Mouse (Mus musculus) cerebellum, postnatal 10 days (tissue): ENCODE results near the gene Eif3d.

Experiments used
- DNase-seq, 2 experiments: peaks; one replicate each; pipeline ENCODE4 v3.0.0; 2021; ENCODE audit warnings: mixed read lengths in 2 of 2

Gene Eif3d

GRCm38 (mm10) chr15:77949061-77949460 is 21.6 kb downstream of the Eif3d start:
- DNase-seq = no peak

- no peak for DNase-seq
Observed at GRCm38 (mm10) chr15:77945711-77946110, 24.9 kb downstream of the Eif3d start.

- no peak for DNase-seq
Observed at GRCm38 (mm10) chr15:77941563-77941962, 29.1 kb downstream of the Eif3d start.

GRCm38 (mm10) chr15:77938516-77938915 is 32.1 kb downstream of the Eif3d start:
- DNase-seq = no peak

- peak; percentile 77 to 80 for DNase-seq
Observed at GRCm38 (mm10) chr15:77935673-77936375, 34.8 kb downstream of the Eif3d start.

- DNase-seq = peak in 1 of 2 experiments; percentile 53
Observed at GRCm38 (mm10) chr15:77934968-77935367, 35.6 kb downstream of the Eif3d start.

- peak; percentile 64 to 65 for DNase-seq
Observed at GRCm38 (mm10) chr15:77934326-77934725, 36.3 kb downstream of the Eif3d start.

GRCm38 (mm10) chr15:77933770-77934169 is 36.8 kb downstream of the Eif3d start:
- peak; percentile 99 to 100 for DNase-seq

GRCm38 (mm10) chr15:77933222-77933621 is 37.4 kb downstream of the Eif3d start:
- peak; percentile 44 to 76 for DNase-seq

GRCm38 (mm10) chr15:77931689-77932016 is 39.0 kb downstream of the Eif3d start:
- DNase-seq = peak in 1 of 2 experiments; percentile 34

GRCm38 (mm10) chr15:77930986-77931688 is 39.5 kb downstream of the Eif3d start:
- DNase-seq = peak; percentile 55 to 58

- DNase-seq = no peak
Observed at GRCm38 (mm10) chr15:77929804-77930203, 40.8 kb downstream of the Eif3d start.

- DNase-seq = peak; percentile 96 to 97
Observed at GRCm38 (mm10) chr15:77928673-77929331, 41.8 kb downstream of the Eif3d start, which contains the start of gene Txn2. TSS of gene Txn2 (minus strand) at chr15:77929006.

GRCm38 (mm10) chr15:77928091-77928490 is 42.5 kb downstream of the Eif3d start:
- no peak for DNase-seq

- no peak for DNase-seq
Observed at GRCm38 (mm10) chr15:77926921-77927320, 43.7 kb downstream of the Eif3d start.

GRCm38 (mm10) chr15:77925195-77925594 is 45.4 kb downstream of the Eif3d start:
- DNase-seq = no peak

GRCm38 (mm10) chr15:77923267-77924035 is 47.2 kb downstream of the Eif3d start:
- DNase-seq = no peak

- no peak for DNase-seq
Observed at GRCm38 (mm10) chr15:77922710-77923109, 47.9 kb downstream of the Eif3d start.

- no peak for DNase-seq
Observed at GRCm38 (mm10) chr15:77921636-77922035, 49.0 kb downstream of the Eif3d start.

- DNase-seq = peak in 1 of 2 experiments; percentile 32
Observed at GRCm38 (mm10) chr15:77920511-77921462, 49.8 kb downstream of the Eif3d start.

- DNase-seq = no peak
Observed at GRCm38 (mm10) chr15:77919441-77919840, 51.2 kb downstream of the Eif3d start.
